Mouse (Mus musculus): ENCODE results near the gene Gpam. TPM values are rescaled to one million over a fixed set of nuclear protein-coding genes. Genes with fewer than 3 reads are reported as not detected.
"Not testable (repeated sequence)": the region's sequence is repeated elsewhere in the genome, so short reads cannot be mapped to it uniquely, and the experiment has no call there.

The Gpam gene
- polyA plus RNA-seq, 1 experiment from 2014 or later, result 18.5 TPM

DNA sequence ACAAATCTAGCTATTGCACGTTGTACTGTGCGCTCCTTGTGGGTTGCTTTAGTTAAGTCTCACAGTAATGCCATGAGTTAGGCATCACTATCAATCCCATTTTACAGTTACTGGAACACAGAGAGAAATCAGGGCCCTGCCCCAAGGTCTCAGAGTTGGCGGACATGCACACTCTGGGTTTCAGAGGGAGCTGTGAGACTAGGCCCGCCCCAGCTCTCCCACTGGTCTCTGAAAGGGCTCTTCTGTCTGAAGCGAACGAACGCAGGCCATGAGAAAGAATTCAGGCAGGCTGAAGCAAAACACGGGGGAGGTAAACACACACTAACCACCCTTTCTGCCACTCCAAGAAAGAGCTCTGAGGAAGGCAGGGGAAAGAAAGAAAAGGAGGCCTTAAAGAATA is 31.6 kb upstream of the Gpam start:
- no peaks in the 10 kb centered on the region for H3K9me3 ChIP-seq
- no peak overlapping the region for H3K27ac ChIP-seq
- no peaks in the 10 kb centered on the region for H3K4me1 ChIP-seq
- H3K4me3 ChIP-seq, result no peak overlapping the region
- H3K4me2 ChIP-seq (replicated peaks), result no peak overlapping the region
- no peak overlapping the region for H3K9ac ChIP-seq
- H3K27me3 ChIP-seq, result no peaks in the 10 kb centered on the region
- ATAC-seq (ENCODE audit: insufficient number of reproducible peaks, insufficient read depth, low FRiP score, low TSS enrichment), result no peak
- no peaks in the 10 kb centered on the region for H3K36me3 ChIP-seq
- WGBS, result 57% methylated on average over 8 of the region's 8 CpGs

DNA sequence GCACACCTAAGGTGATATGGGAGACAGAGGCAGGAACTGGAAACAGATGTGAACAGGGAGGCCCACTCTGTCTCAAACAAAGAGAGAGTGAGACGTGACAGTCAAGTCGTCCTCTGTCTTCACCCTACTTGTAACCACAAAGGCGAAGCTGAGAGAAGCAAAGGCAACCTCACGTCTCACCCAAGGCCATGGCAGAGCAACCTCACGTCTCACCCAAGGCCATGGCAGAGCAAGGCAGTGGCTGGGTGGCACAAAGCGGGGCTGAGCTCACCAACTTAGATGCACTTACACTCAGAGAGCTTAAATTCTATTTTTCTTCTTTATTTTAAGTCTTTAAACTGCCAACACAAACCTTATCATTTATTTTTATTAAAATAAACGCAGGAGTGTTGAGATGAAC is 30.0 kb upstream of the Gpam start:
- no peaks in the 10 kb centered on the region for H3K4me1 ChIP-seq
- ATAC-seq (ENCODE audit: insufficient number of reproducible peaks, insufficient read depth, low FRiP score, low TSS enrichment), result no peak
- no peaks in the 10 kb centered on the region for H3K9me3 ChIP-seq
- no peaks in the 10 kb centered on the region for H3K36me3 ChIP-seq
- H3K27me3 ChIP-seq, result no peaks in the 10 kb centered on the region
- no peak overlapping the region for H3K4me3 ChIP-seq
- no peak overlapping the region for H3K27ac ChIP-seq
- WGBS, result 78% methylated on average over 7 of the region's 7 CpGs
- no peak overlapping the region for H3K4me2 ChIP-seq (replicated peaks)
- H3K9ac ChIP-seq, result no peak overlapping the region

DNA sequence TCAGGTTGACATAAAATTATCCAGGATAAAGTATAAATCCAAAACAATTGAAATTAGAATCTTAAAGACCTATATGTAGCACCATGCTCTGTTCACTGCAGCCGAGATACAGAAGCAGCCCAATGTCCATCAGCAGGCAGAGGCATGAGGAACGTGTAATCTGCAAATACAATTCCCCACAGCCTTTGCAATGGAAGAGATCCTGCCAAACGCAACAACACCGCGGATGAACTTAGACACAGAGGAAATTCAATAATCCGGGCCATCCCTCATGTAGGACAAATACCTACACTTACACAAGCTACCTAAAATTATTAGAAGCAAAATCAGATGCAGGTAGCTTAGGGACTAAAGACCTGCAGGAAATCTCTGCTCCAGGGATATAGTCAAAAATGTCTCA is 25.9 kb upstream of the Gpam start:
- H3K4me2 ChIP-seq (replicated peaks), result no peak overlapping the region
- ATAC-seq (ENCODE audit: insufficient number of reproducible peaks, insufficient read depth, low FRiP score, low TSS enrichment), result no peak
- 94% methylated on average over 6 of the region's 6 CpGs for WGBS
- no peak overlapping the region for H3K9ac ChIP-seq
- H3K4me3 ChIP-seq, result no peak overlapping the region
- H3K27me3 ChIP-seq, result no peaks in the 10 kb centered on the region
- H3K36me3 ChIP-seq, result no peaks in the 10 kb centered on the region
- no peaks in the 10 kb centered on the region for H3K4me1 ChIP-seq
- no peak overlapping the region for H3K27ac ChIP-seq
- H3K9me3 ChIP-seq, result 0 out of 2 replicates have a peak, but pooled peaks cover 7% of the 10 kb centered on the region

GRCm38 (mm10) chr19:55152274-55152673 is 25.2 kb upstream of the Gpam start:
- H3K9ac ChIP-seq; H3K27me3 ChIP-seq; H3K4me2 ChIP-seq (replicated peaks); H3K36me3 ChIP-seq; H3K27ac ChIP-seq; H3K4me1 ChIP-seq; H3K9me3 ChIP-seq; H3K4me3 ChIP-seq; ATAC-seq (ENCODE audit: insufficient number of reproducible peaks, insufficient read depth, low FRiP score, low TSS enrichment): not testable (repeated sequence)
- 64% methylated on average over 6 of the region's 6 CpGs for WGBS

DNA sequence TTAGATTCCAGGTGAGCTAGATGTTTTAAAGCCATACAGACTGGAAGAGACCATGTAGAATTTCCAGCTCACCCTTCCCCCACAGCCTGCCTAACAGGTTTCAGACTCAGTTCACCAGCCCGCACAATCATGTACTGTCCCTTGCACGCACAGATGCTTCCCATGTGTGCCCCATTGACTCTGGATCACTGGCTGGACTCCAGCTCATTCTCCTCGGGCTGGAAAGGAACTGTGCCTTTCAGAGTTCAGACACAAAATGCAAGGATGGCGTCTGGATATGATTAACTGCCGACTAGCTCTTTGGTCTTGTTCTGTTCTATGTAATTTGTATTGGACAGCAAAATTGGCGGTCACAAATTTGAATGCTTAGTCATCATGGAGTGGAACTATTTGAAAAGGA is 22.6 kb upstream of the Gpam start:
- peaks cover under 1% of the 10 kb centered on the region for H3K4me1 ChIP-seq
- H3K27ac ChIP-seq, result no peak overlapping the region
- no peaks in the 10 kb centered on the region for H3K36me3 ChIP-seq
- WGBS, result 39% methylated on average over 6 of the region's 6 CpGs
- H3K27me3 ChIP-seq, result no peaks in the 10 kb centered on the region
- no peak overlapping the region for H3K9ac ChIP-seq
- H3K4me3 ChIP-seq, result no peak overlapping the region
- H3K9me3 ChIP-seq, result 0 out of 2 replicates have a peak, but pooled peaks cover 7% of the 10 kb centered on the region
- ATAC-seq (ENCODE audit: insufficient number of reproducible peaks, insufficient read depth, low FRiP score, low TSS enrichment), result peak; percentile 77; the same call in 1 of the 2 replicates
- H3K4me2 ChIP-seq (replicated peaks), result no peak overlapping the region

DNA sequence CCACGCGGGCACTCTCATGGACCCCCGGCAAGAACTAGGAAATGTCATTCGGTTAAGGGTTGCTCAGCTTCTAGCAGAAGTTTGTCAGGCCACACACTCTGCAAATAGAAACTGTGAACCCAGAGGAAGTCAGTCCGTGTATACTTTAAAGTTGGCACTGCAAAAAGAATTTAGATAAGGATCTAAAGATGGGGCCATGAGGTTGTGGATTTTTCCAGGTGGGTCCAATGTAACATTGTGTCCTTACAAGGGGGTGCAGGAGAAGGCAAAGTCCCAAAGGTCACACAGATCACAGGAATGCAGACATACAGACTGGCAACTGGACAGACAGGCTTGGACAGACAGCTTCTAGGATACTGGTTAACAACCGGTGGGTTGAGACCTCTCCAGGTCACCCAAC is 21.1 kb upstream of the Gpam start:
- ATAC-seq (ENCODE audit: insufficient number of reproducible peaks, insufficient read depth, low FRiP score, low TSS enrichment), result no peak
- 75% methylated on average over 6 of the region's 6 CpGs for WGBS
- no peaks in the 10 kb centered on the region for H3K36me3 ChIP-seq
- H3K9me3 ChIP-seq, result 0 out of 2 replicates have a peak, but pooled peaks cover 7% of the 10 kb centered on the region
- H3K4me3 ChIP-seq, result no peak overlapping the region
- no peak overlapping the region for H3K9ac ChIP-seq
- no peak overlapping the region for H3K27ac ChIP-seq
- H3K4me2 ChIP-seq (replicated peaks), result no peak overlapping the region
- H3K27me3 ChIP-seq, result no peaks in the 10 kb centered on the region
- H3K4me1 ChIP-seq, result peaks cover 16% of the 10 kb centered on the region

GRCm38 (mm10) chr19:55147568-55147967 is 20.5 kb upstream of the Gpam start:
- Histone ChIP-seq H3K27me3 (no peaks in the 10 kb centered on the region), H3K9ac (no peak overlapping the region), H3K27ac (no peak overlapping the region), H3K4me3 (no peak overlapping the region), H3K4me1 (peaks cover 17% of the 10 kb centered on the region), H3K4me2 (replicated peaks) (no peak overlapping the region), H3K9me3 (0 out of 2 replicates have a peak, but pooled peaks cover 7% of the 10 kb centered on the region), H3K36me3 (no peaks in the 10 kb centered on the region)
- no peak for ATAC-seq (ENCODE audit: insufficient number of reproducible peaks, insufficient read depth, low FRiP score, low TSS enrichment)
- WGBS, result 58% methylated on average over 9 of the region's 9 CpGs

DNA sequence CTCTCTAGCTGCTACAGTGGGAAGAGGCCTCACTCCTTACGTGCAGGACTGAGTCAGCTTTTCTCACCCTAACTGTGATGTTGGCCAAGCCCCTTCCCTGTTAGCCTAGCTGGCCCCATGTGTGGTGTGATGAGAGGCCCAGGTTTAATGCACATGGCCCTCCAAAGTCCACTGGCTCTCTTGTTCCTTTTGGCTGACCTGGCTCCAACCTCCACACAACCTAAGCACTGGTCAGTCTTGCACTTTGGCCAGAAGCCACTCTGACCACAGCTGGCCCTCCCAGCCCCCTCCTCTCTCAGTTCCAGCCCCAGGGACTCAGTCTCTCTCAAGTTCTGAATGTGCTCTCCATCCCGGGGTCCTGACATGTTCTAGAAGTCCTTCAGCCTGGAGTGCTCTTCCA is 18.1 kb upstream of the Gpam start:
- peak overlapping the region; percentile 83; the same call in 1 of the 2 replicates for H3K27ac ChIP-seq
- H3K9me3 ChIP-seq, result 0 out of 2 replicates have a peak, but pooled peaks cover 5% of the 10 kb centered on the region
- H3K4me1 ChIP-seq, result peaks cover 17% of the 10 kb centered on the region
- no peak for ATAC-seq (ENCODE audit: insufficient number of reproducible peaks, insufficient read depth, low FRiP score, low TSS enrichment)
- no peak overlapping the region for H3K4me2 ChIP-seq (replicated peaks)
- no peak overlapping the region for H3K9ac ChIP-seq
- H3K36me3 ChIP-seq, result no peaks in the 10 kb centered on the region
- H3K4me3 ChIP-seq, result no peak overlapping the region
- WGBS, result 79% methylated on average over 2 of the region's 2 CpGs
- H3K27me3 ChIP-seq, result no peaks in the 10 kb centered on the region

DNA sequence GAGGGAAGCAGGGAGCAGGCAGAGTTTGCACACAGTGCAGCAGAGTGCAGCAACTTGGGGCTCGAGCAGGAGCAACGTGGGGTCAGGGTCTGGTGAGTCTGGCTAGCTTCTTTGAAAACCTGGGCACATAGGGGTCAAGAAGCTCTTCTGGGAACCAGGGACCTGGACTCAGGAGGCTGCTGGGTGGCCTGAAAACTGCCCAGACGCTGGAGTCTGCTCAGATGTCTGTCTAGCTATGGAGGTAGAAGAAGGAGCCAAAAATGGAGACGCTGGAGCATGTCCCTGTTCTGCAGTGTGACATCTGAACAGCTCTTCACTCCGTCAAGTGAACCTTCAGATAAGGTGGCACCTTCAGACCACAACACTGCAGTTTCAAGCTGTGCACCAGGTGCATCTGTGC is 17.7 kb upstream of the Gpam start:
- Histone ChIP-seq H3K4me1 (peaks cover 17% of the 10 kb centered on the region), H3K4me2 (replicated peaks) (no peak overlapping the region), H3K9ac (no peak overlapping the region; the same call in 1 of the 2 replicates), H3K27ac (peak overlapping the region; percentile 83), H3K27me3 (no peaks in the 10 kb centered on the region), H3K9me3 (0 out of 2 replicates have a peak, but pooled peaks cover under 1% of the 10 kb centered on the region), H3K36me3 (no peaks in the 10 kb centered on the region), H3K4me3 (no peak overlapping the region)
- ATAC-seq (ENCODE audit: insufficient number of reproducible peaks, insufficient read depth, low FRiP score, low TSS enrichment), result no peak
- 64% methylated on average over 5 of the region's 5 CpGs for WGBS

DNA sequence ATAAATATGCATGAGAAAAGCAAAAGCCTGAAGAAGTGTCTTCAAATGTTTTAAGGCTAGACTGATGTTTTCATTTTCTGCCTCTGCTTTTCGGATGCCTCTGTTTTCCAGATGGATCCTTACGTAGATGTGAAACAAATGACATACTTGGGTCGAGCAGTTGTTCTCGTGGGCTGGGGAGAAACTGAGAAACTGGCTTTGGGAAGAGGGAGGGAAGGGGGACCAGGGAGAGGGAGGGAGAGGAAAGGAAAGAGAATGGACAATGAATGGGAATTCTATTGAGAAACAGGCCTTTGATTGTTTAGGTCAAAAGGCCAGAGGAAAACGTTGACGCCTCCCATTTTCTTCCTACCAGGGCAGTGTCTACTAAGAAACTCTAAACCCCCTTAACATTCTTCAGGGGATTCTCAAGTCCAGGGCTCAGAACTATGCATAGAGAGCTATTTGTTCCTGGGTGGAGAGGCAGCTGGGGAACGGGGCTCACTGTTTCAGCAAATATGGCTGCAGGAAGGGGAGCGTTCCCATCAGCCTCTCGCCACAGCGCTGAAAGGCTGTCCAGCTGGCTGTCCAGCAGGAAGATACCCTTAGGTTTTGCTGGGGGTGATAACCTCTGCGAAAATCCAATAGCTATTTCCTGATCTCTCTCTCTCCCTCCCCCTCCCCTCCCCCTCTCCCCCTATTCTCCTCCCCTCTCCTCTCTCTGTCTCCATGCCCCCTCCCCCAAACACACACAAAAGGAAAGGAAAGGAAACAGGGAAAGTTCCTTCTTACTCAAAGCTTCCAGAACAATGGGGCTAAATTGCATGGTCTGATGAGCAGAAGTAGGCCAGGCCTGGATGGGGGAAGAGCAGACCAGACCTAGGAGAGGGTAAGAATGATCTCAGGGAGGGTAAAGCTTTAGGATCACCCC is 16.6 kb upstream of the Gpam start:
- H3K9ac ChIP-seq, result no peak overlapping the region
- WGBS, result 13% methylated on average over 11 of the region's 11 CpGs

GRCm38 (mm10) chr19:55139301-55139700 is 12.3 kb upstream of the Gpam start:
- no peak overlapping the region for H3K4me2 ChIP-seq (replicated peaks)
- ATAC-seq (ENCODE audit: insufficient number of reproducible peaks, insufficient read depth, low FRiP score, low TSS enrichment), result no peak
- no peaks in the 10 kb centered on the region for H3K9me3 ChIP-seq
- H3K4me1 ChIP-seq, result peaks cover 12% of the 10 kb centered on the region
- WGBS, result 63% methylated on average over 7 of the region's 7 CpGs
- no peak overlapping the region for H3K4me3 ChIP-seq
- H3K36me3 ChIP-seq, result no peaks in the 10 kb centered on the region
- H3K9ac ChIP-seq, result no peak overlapping the region
- H3K27ac ChIP-seq, result no peak overlapping the region
- no peaks in the 10 kb centered on the region for H3K27me3 ChIP-seq

More for the DNA sequence above, 16.6 kb upstream of the Gpam start:
- no peak overlapping the region for H3K4me2 ChIP-seq (replicated peaks)
- H3K27me3 ChIP-seq, result no peaks in the 10 kb centered on the region
- peak; percentile 22; the same call in 1 of the 2 replicates for ATAC-seq (ENCODE audit: insufficient number of reproducible peaks, insufficient read depth, low FRiP score, low TSS enrichment)
- no peak overlapping the region for H3K4me3 ChIP-seq
- no peaks in the 10 kb centered on the region for H3K9me3 ChIP-seq
- no peaks in the 10 kb centered on the region for H3K36me3 ChIP-seq
- H3K27ac ChIP-seq, result peak overlapping the region; percentile 83
- peaks cover 17% of the 10 kb centered on the region for H3K4me1 ChIP-seq

GRCm38 (mm10) chr19:55138506-55138905 is 11.5 kb upstream of the Gpam start:
- 86% methylated on average over 7 of the region's 7 CpGs for WGBS
- H3K9ac ChIP-seq, result no peak overlapping the region
- no peak for ATAC-seq (ENCODE audit: insufficient number of reproducible peaks, insufficient read depth, low FRiP score, low TSS enrichment)
- H3K27ac ChIP-seq, result no peak overlapping the region
- H3K27me3 ChIP-seq, result no peaks in the 10 kb centered on the region
- peaks cover 4% of the 10 kb centered on the region for H3K4me1 ChIP-seq
- H3K4me3 ChIP-seq, result no peak overlapping the region
- H3K9me3 ChIP-seq, result no peaks in the 10 kb centered on the region
- no peak overlapping the region for H3K4me2 ChIP-seq (replicated peaks)
- H3K36me3 ChIP-seq, result no peaks in the 10 kb centered on the region

Data from embryonic facial prominence, embryonic 12.5 days (tissue).